Mouse (Mus musculus): ENCODE measurements around the gene Sfta2. TPM values are rescaled to one million over a fixed set of nuclear protein-coding genes. Genes with fewer than 3 reads are reported as not detected.

The Sfta2 gene
- total and polyA plus RNA-seq, 3 experiments = not detected

- Histone ChIP-seq H3K27me3 (ENCODE audit: control insufficient read depth in 1 of 2, insufficient read depth in 2 of 2, low read length in 2 of 2) (no peaks in the 10 kb centered on the region), H3K4me3 (ENCODE audit: control insufficient read depth in 1 of 2, insufficient read depth in 1 of 2, low read depth in 2 of 2, low read length in 2 of 2) (no peak overlapping the region), H3K4me1 (ENCODE audit: control insufficient read depth in 1 of 2, insufficient read depth in 2 of 2, low read length in 2 of 2) (peaks cover 0 to 8% of the 10 kb centered on the region in 2 experiments; a peak in 2 of 4 replicates), H3K9me3 (replicated peaks; ENCODE audit: insufficient read depth, low read length) (no peaks in the 10 kb centered on the region), H3K9ac (ENCODE audit: control insufficient read depth, low read depth, low read length, poor library complexity, severe bottlenecking) (no peak overlapping the region), H3K36me3 (ENCODE audit: control insufficient read depth in 1 of 2, insufficient read depth in 2 of 2, low read length in 2 of 2) (peaks cover 0 to 2% of the 10 kb centered on the region in 2 experiments; a peak in 1 of 4 replicates), H3K27ac (ENCODE audit: control insufficient read depth, low read depth, low read length) (no peak overlapping the region), H3K79me2 (ENCODE audit: control insufficient read depth, insufficient read depth, low read length, poor library complexity) (peaks cover 3% of the 10 kb centered on the region; the same call in 1 of the 2 replicates)
- DNase-seq (ENCODE audit: low read depth, low spot score) = no peak
- TF ChIP-seq USF2 (IDR thresholded peaks at IDR 0.05; ENCODE audit: borderline replicate concordance in 1 of 2, insufficient read depth in 1 of 2, low read depth in 1 of 2, low read length in 2 of 2) = no peak
- no peak for TF ChIP-seq CHD2 (IDR thresholded peaks at IDR 0.05; ENCODE audit: low read length)
- no peak for TF ChIP-seq MAZ (IDR thresholded peaks at IDR 0.05; ENCODE audit: low read depth, low read length)
- TF ChIP-seq MYB (IDR thresholded peaks at IDR 0.05; ENCODE audit: low read depth, low read length) = no peak
- TF ChIP-seq MYC (IDR thresholded peaks at IDR 0.05; ENCODE audit: low read depth, low read length) = no peak
- no peak for TF ChIP-seq JUND (IDR thresholded peaks at IDR 0.05; ENCODE audit: low read depth, low read length)
These were observed 71.2 kb downstream of the Sfta2 start for GRCm38 (mm10) chr17:35672527-35672926.

GRCm38 (mm10) chr17:35673416-35674035 is 72.2 kb downstream of the Sfta2 start, which contains the start of gene Gtf2h4:
Gene Gtf2h4, minus strand, starts transcription at chr17:35673739.
- Histone ChIP-seq H3K9me3 (replicated peaks; ENCODE audit: insufficient read depth, low read length) (no peaks in the 10 kb centered on the region), H3K27me3 (ENCODE audit: control insufficient read depth in 1 of 2, insufficient read depth in 2 of 2, low read length in 2 of 2) (no peaks in the 10 kb centered on the region), H3K79me2 (ENCODE audit: control insufficient read depth, insufficient read depth, low read length, poor library complexity) (peaks cover 2% of the 10 kb centered on the region; the same call in 1 of the 2 replicates), H3K36me3 (ENCODE audit: control insufficient read depth in 1 of 2, insufficient read depth in 2 of 2, low read length in 2 of 2) (peaks cover 0 to 2% of the 10 kb centered on the region in 2 experiments; a peak in 1 of 4 replicates), H3K27ac (ENCODE audit: control insufficient read depth, low read depth, low read length) (no peak within 1 kb of the TSS), H3K4me1 (ENCODE audit: control insufficient read depth in 1 of 2, insufficient read depth in 2 of 2, low read length in 2 of 2) (peaks cover 0 to 8% of the 10 kb centered on the region in 2 experiments; a peak in 2 of 4 replicates), H3K9ac (ENCODE audit: control insufficient read depth, low read depth, low read length, poor library complexity, severe bottlenecking) (peak within 1 kb of the TSS; percentile 77), H3K4me3 (ENCODE audit: control insufficient read depth in 1 of 2, insufficient read depth in 1 of 2, low read depth in 2 of 2, low read length in 2 of 2) (peak within 1 kb of the TSS; percentile 72 to 90)
- peak; percentile 98 for DNase-seq (ENCODE audit: low read depth, low spot score)
- no peak for TF ChIP-seq ZNF384 (IDR thresholded peaks at IDR 0.05; ENCODE audit: low read depth, low read length)
- TF ChIP-seq ELF1 (IDR thresholded peaks at IDR 0.05; ENCODE audit: low read depth, low read length) = peak; percentile 27; the same call in 1 of the 2 replicates
- no peak for TF ChIP-seq USF2 (IDR thresholded peaks at IDR 0.05; ENCODE audit: borderline replicate concordance in 1 of 2, insufficient read depth in 1 of 2, low read depth in 1 of 2, low read length in 2 of 2)
- TF ChIP-seq ZC3H11A (IDR thresholded peaks at IDR 0.05; ENCODE audit: low read depth, low read length) = no peak
- peak in 1 of 2 experiments; percentile 72; a peak in 2 of 4 replicates for TF ChIP-seq POLR2A (IDR thresholded peaks at IDR 0.05; ENCODE audit: control insufficient read depth in 1 of 2, insufficient read depth in 1 of 2, low read depth in 1 of 2, low read length in 2 of 2, poor library complexity in 1 of 2)
- peak; percentile 34; the same call in 1 of the 2 replicates for TF ChIP-seq TCF12 (IDR thresholded peaks at IDR 0.05; ENCODE audit: low read depth, low read length)
- peak; percentile 45; the same call in 1 of the 2 replicates for TF ChIP-seq MAX (IDR thresholded peaks at IDR 0.05; ENCODE audit: low read length)
- TF ChIP-seq ETS1 (IDR thresholded peaks at IDR 0.05; ENCODE audit: low read depth, low read length) = no peak
- peak; percentile 15; the same call in 1 of the 2 replicates for TF ChIP-seq GATA1 (IDR thresholded peaks at IDR 0.05; ENCODE audit: low read depth, low read length)
- no peak for TF ChIP-seq RAD21 (IDR thresholded peaks at IDR 0.05; ENCODE audit: low read depth, low read length)
- no peak for TF ChIP-seq SMC3 (IDR thresholded peaks at IDR 0.05; ENCODE audit: low read depth, low read length)
- TF ChIP-seq KAT2A (conservative IDR thresholded peaks at IDR 0.05; ENCODE audit: low read depth, low read length) = peak; percentile 97
- TF ChIP-seq BHLHE40 (IDR thresholded peaks at IDR 0.05; ENCODE audit: borderline replicate concordance, low read depth, low read length) = no peak
- no peak for TF ChIP-seq MAFK (IDR thresholded peaks at IDR 0.05; ENCODE audit: borderline replicate concordance, low read depth, low read length)
- no peak for TF ChIP-seq MAZ (IDR thresholded peaks at IDR 0.05; ENCODE audit: low read depth, low read length)
- TF ChIP-seq USF1 (IDR thresholded peaks at IDR 0.05; ENCODE audit: low read depth, low read length) = no peak
- no peak for TF ChIP-seq CHD1 (IDR thresholded peaks at IDR 0.05; ENCODE audit: low read depth, low read length)
- TF ChIP-seq SIN3A (IDR thresholded peaks at IDR 0.05; ENCODE audit: low read length) = peak; percentile 88
- TF ChIP-seq POLR2AphosphoS2 (IDR thresholded peaks at IDR 0.05; ENCODE audit: low read length) = peak; percentile 73
- TF ChIP-seq MXI1 (IDR thresholded peaks at IDR 0.05; ENCODE audit: low read depth, low read length) = peak; percentile 90
- no peak; the same call in 1 of the 2 replicates for TF ChIP-seq JUND (IDR thresholded peaks at IDR 0.05; ENCODE audit: low read depth, low read length)
- no peak for TF ChIP-seq UBTF (IDR thresholded peaks at IDR 0.05; ENCODE audit: borderline replicate concordance, insufficient read depth, low read depth, low read length)
- peak; percentile 61; the same call in 1 of the 2 replicates for TF ChIP-seq ZMIZ1 (IDR thresholded peaks at IDR 0.05; ENCODE audit: low read depth, low read length)
- TF ChIP-seq HCFC1 (IDR thresholded peaks at IDR 0.05; ENCODE audit: low read depth, low read length) = peak; percentile 99
- no peak for TF ChIP-seq TAL1 (IDR thresholded peaks at IDR 0.05; ENCODE audit: low read length)
- no peak for TF ChIP-seq GABPA (IDR thresholded peaks at IDR 0.05; ENCODE audit: low read depth, low read length)
- peak; percentile 89 for TF ChIP-seq MYC (IDR thresholded peaks at IDR 0.05; ENCODE audit: low read depth, low read length)
- TF ChIP-seq NELFE (IDR thresholded peaks at IDR 0.05; ENCODE audit: low read depth, low read length) = peak; percentile 82
